Mouse (Mus musculus) heart, embryonic 16.5 days (tissue): ENCODE data around the gene Uts2b. TPM values are rescaled to one million over a fixed set of nuclear protein-coding genes. Genes with fewer than 3 reads are reported as not detected.

ENCODE experiments used
- ATAC-seq: fragments of 200-750 bp; cut with Nextera tagmentation; replicated peaks from 2 replicates; pipeline ENCODE4 v1.8.0; 2017; ENCODE audit warnings: moderate number of reproducible peaks; ENCODE audit not compliant: insufficient read depth, low FRiP score; ENCODE audit errors: extremely low read depth
- H3K27ac ChIP-seq: fragments of 300-500 bp; sonication (generic); 2 replicates; pipeline ENCODE4 v1.5.1; 2014; ENCODE audit warnings: mild to moderate bottlenecking, low read length, control low read depth, moderate library complexity
- H3K27me3 ChIP-seq: fragments of 300-500 bp; sonication (generic); 2 replicates; pipeline ENCODE4 v1.6.1; 2014; ENCODE audit warnings: low read length, mixed read lengths; ENCODE audit not compliant: control insufficient read depth, insufficient read depth
- H3K36me3 ChIP-seq: fragments of 300-500 bp; sonication (generic); 2 replicates; pipeline ENCODE4 v1.6.1; 2014; ENCODE audit not compliant: control insufficient read depth, insufficient read depth
- H3K4me1 ChIP-seq: fragments of 300-500 bp; sonication (generic); 2 replicates; pipeline ENCODE4 v1.6.1; 2014; ENCODE audit warnings: low read length, mixed read lengths; ENCODE audit not compliant: control insufficient read depth, insufficient read depth
- H3K4me2 ChIP-seq: fragments of 300-500 bp; sonication (generic); 2 replicates; pipeline ENCODE4 v1.6.1; 2014; ENCODE audit warnings: low read depth, mild to moderate bottlenecking, control low read depth, low read length
- H3K4me3 ChIP-seq: fragments of 300-500 bp; sonication (generic); 2 replicates; pipeline ENCODE4 v1.5.1; 2014; ENCODE audit warnings: mild to moderate bottlenecking, control low read depth, low read length
- H3K9ac ChIP-seq: fragments of 300-500 bp; sonication (generic); 2 replicates; pipeline ENCODE4 v1.6.1; 2014; ENCODE audit warnings: low read length, control low read depth
- H3K9me3 ChIP-seq: fragments of 300-500 bp; sonication (generic); replicated peaks from 2 replicates; pipeline ENCODE4 v1.6.1; 2016; ENCODE audit warnings: low read length; ENCODE audit not compliant: control insufficient read depth
- WGBS: fragments of 180-500 bp; shearing (Covaris S2); extraction: QIAGEN DNeasy Blood & Tissue Kit; methylation state at CpG from one replicate; pipeline ENCODE4 v1.1.7; 2014; 5-methylcytosine and 5-hydroxymethylcytosine counted together
- polyA plus RNA-seq: library from polyadenylated mRNA; unstranded; fragments of >200 nt; fragmentation: Nextera tagmentation; extraction: Ambion mirVana; gene quantifications from 2 replicates; pipeline ENCODE4 v1.2.1, GENCODE M21; 2015

The Uts2b gene
- polyA plus RNA-seq, 1 experiment from 2014 or later: 28.7 TPM

DNA sequence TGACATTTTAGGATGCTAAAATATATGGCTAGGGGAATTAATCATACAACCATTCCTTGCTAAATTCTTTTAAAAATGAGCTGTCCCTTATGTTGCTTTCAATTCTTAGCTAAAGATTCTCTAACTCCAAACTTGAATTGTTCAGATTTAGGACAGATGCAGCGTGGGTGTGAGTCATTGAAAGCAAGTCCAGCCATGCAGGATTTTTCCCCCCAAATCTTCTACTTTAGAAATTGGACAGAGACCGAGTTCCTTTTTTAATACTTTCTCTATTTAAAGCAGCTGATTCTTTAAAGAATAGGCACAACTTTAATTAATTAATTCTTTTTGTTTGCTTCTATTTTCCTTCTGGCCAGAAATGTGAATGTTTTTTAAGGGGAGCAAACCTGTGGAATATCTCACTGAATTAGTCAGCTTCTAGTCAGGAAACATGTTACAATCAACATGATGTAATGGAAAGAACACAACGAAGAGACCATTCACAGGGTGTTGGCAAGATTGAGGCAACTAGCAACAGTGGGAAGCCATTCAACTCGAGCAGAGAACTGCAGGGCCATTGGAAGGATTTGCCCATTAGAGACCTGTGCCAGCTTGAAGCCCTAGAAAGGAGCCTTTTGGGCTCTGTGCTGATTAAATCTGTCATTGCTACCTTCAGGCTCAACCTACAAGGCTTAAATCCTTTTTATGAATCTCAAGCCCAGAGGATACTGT is 15.0 kb upstream of the Uts2b start:
- 59% methylated on average over 4 of the region's 4 CpGs for WGBS
- peaks cover 12% of the 10 kb centered on the region for H3K4me1 ChIP-seq
- no peak for ATAC-seq
- H3K9ac ChIP-seq: no peak overlapping the region
- H3K36me3 ChIP-seq: no peaks in the 10 kb centered on the region
- H3K27me3 ChIP-seq: no peaks in the 10 kb centered on the region
- H3K9me3 ChIP-seq: no peaks in the 10 kb centered on the region
- no peak overlapping the region for H3K4me3 ChIP-seq
- no peak overlapping the region for H3K4me2 ChIP-seq
- H3K27ac ChIP-seq: no peak overlapping the region

DNA sequence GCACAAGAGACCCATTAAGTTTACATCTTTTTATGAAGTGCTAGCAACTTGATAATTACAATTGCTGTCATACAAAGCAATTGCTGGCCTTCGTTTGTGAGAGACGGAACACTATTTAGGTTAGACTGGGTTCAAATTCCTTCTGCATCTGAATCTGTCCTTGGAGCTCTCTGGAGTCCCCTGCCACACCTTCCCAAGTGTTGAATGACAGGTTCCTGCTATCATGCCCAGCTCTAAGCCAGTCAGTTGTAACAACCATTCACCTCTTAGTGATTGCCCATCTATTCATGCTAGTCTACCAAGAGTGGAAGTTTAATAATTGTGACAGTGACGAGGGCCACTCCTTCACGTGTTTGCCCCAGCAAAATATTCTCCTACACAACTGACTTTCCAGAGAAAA is 12.2 kb upstream of the Uts2b start:
- 66% methylated on average over 4 of the region's 4 CpGs for WGBS
- no peak for ATAC-seq
- H3K4me2 ChIP-seq: no peak overlapping the region
- no peak overlapping the region for H3K27ac ChIP-seq
- H3K36me3 ChIP-seq: no peaks in the 10 kb centered on the region
- H3K27me3 ChIP-seq: no peaks in the 10 kb centered on the region
- H3K4me3 ChIP-seq: no peak overlapping the region
- no peaks in the 10 kb centered on the region for H3K4me1 ChIP-seq
- no peak overlapping the region for H3K9ac ChIP-seq
- H3K9me3 ChIP-seq: no peaks in the 10 kb centered on the region

DNA sequence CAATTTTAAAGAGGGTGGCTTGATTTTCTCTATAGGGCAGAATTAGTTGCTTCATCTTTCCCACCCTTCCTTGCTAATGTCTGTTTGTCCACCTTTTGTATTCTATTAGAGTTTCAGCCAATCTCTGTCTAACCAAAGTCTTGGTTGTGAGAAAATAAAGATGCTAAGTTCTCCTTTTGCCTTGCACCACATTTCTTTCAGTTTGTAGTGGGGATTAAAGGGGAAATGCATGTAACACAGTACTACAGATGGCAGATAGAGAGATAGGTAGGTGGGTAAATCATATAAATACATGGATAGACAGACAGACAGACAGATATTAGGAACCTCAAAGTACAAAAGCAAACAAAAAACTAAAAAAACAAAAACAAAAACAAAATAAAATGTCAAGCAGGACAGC is 6.5 kb upstream of the Uts2b start:
- Histone ChIP-seq H3K4me2 (no peak overlapping the region), H3K27ac (no peak overlapping the region)

GRCm38 (mm10) chr16:27375318-27375717 is 5.3 kb upstream of the Uts2b start:
- H3K9ac ChIP-seq: no peak overlapping the region
- ATAC-seq: no peak
- 79% methylated on average over 2 of the region's 2 CpGs for WGBS
- no peak overlapping the region for H3K4me2 ChIP-seq
- no peak overlapping the region for H3K4me3 ChIP-seq
- H3K4me1 ChIP-seq: no peaks in the 10 kb centered on the region
- H3K36me3 ChIP-seq: no peaks in the 10 kb centered on the region
- no peaks in the 10 kb centered on the region for H3K9me3 ChIP-seq
- no peak overlapping the region for H3K27ac ChIP-seq
- no peaks in the 10 kb centered on the region for H3K27me3 ChIP-seq

More for the DNA sequence above, 6.5 kb upstream of the Uts2b start:
- Histone ChIP-seq H3K27me3 (no peaks in the 10 kb centered on the region), H3K36me3 (no peaks in the 10 kb centered on the region), H3K4me1 (no peaks in the 10 kb centered on the region), H3K4me3 (no peak overlapping the region), H3K9ac (no peak overlapping the region), H3K9me3 (no peaks in the 10 kb centered on the region)
- ATAC-seq: no peak

DNA sequence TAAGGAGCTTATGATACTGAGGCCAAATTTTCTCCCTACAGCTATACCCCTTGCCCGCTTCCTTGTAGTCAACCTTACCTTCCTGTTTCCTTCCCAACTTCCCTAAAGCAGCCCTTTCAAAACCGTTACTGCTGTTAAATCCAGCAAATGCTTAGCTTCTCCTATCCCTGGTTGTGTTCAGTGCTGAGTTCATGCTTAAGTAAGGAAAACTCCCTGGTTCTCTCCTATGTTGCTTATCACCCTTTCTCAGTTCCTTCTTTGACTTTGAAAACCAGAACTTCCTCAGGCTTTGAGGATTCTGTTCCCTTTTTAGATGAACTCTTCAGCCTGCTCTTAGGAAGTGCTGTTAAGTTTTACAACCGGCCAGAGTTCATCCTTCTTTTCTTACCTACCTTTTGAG is 4.1 kb upstream of the Uts2b start:
- Histone ChIP-seq H3K4me1 (no peaks in the 10 kb centered on the region), H3K27me3 (no peaks in the 10 kb centered on the region), H3K4me3 (no peak overlapping the region), H3K36me3 (no peaks in the 10 kb centered on the region), H3K4me2 (no peak overlapping the region), H3K9me3 (no peaks in the 10 kb centered on the region), H3K27ac (no peak overlapping the region), H3K9ac (no peak overlapping the region)
- WGBS: 63% methylated on average over 3 of the region's 3 CpGs
- ATAC-seq: no peak

GRCm38 (mm10) chr16:27370700-27371099 is 661 bp upstream of the Uts2b start:
- 83% methylated on average over 2 of the region's 2 CpGs for WGBS
- ATAC-seq: no peak

GRCm38 (mm10) chr16:27360059-27360458 is 10.0 kb downstream of the Uts2b start:
- H3K27me3 ChIP-seq: no peaks in the 10 kb centered on the region
- H3K9me3 ChIP-seq: no peaks in the 10 kb centered on the region
- H3K27ac ChIP-seq: no peak overlapping the region
- no peak overlapping the region for H3K4me3 ChIP-seq
- H3K4me2 ChIP-seq: no peak overlapping the region
- no peak for ATAC-seq
- H3K4me1 ChIP-seq: no peaks in the 10 kb centered on the region
- WGBS: 86% methylated on average over 1 of the region's 1 CpGs
- no peak overlapping the region for H3K9ac ChIP-seq
- H3K36me3 ChIP-seq: no peaks in the 10 kb centered on the region

More at GRCm38 (mm10) chr16:27370700-27371099, 661 bp upstream of the Uts2b start:
- Histone ChIP-seq H3K4me1 (no peaks in the 10 kb centered on the region), H3K27ac (no peak overlapping the region), H3K9me3 (no peaks in the 10 kb centered on the region), H3K9ac (no peak overlapping the region), H3K4me3 (no peak overlapping the region), H3K36me3 (no peaks in the 10 kb centered on the region), H3K4me2 (no peak overlapping the region), H3K27me3 (no peaks in the 10 kb centered on the region)

GRCm38 (mm10) chr16:27354464-27354863 is 15.6 kb downstream of the Uts2b start:
- Histone ChIP-seq H3K4me1 (no peaks in the 10 kb centered on the region), H3K4me2 (no peak overlapping the region), H3K36me3 (no peaks in the 10 kb centered on the region), H3K9me3 (no peaks in the 10 kb centered on the region), H3K27me3 (no peaks in the 10 kb centered on the region), H3K27ac (no peak overlapping the region), H3K4me3 (no peak overlapping the region), H3K9ac (no peak overlapping the region)
- no peak for ATAC-seq
- WGBS: 43% methylated on average over 2 of the region's 2 CpGs

GRCm38 (mm10) chr16:27349878-27350532 is 20.0 kb downstream of the Uts2b start:
- Histone ChIP-seq H3K36me3 (no peaks in the 10 kb centered on the region), H3K4me2 (no peak overlapping the region), H3K9me3 (no peaks in the 10 kb centered on the region), H3K4me3 (no peak overlapping the region), H3K9ac (no peak overlapping the region), H3K27me3 (no peaks in the 10 kb centered on the region), H3K4me1 (no peaks in the 10 kb centered on the region), H3K27ac (no peak overlapping the region)
- no peak for ATAC-seq
- 80% methylated on average over 7 of the region's 7 CpGs for WGBS
